Mouse (Mus musculus) embryonic fibroblast, embryonic 13.5 days (primary cell): ENCODE data around the gene Ano8. TPM values are rescaled to one million over a fixed set of nuclear protein-coding genes. Genes with fewer than 3 reads are reported as not detected.
"Not testable (repeated sequence)": the region's sequence is repeated elsewhere in the genome, so short reads cannot be mapped to it uniquely, and the experiment has no call there.

ENCODE experiments used
- H3K27ac ChIP-seq: 2 replicates; pipeline ENCODE4 v1.5.1; 2012; ENCODE audit warnings: low read length, control low read depth, inconsistent platforms; ENCODE audit not compliant: insufficient read depth
- H3K4me1 ChIP-seq: 2 replicates; pipeline ENCODE4 v1.6.1; 2011; ENCODE audit warnings: low read length; ENCODE audit not compliant: control insufficient read depth, insufficient read depth
- H3K4me3 ChIP-seq: 2 replicates; pipeline ENCODE4 v1.5.1; 2011; ENCODE audit warnings: mild to moderate bottlenecking, control low read depth, low read length; ENCODE audit not compliant: insufficient read depth
- CTCF ChIP-seq: IDR thresholded peaks from 2 replicates; pipeline ENCODE4 v1.5.1; 2011; ENCODE audit warnings: mild to moderate bottlenecking, control low read depth, low read length, moderate library complexity, borderline replicate concordance; ENCODE audit not compliant: insufficient read depth
- POLR2A ChIP-seq: IDR thresholded peaks from 2 replicates; pipeline ENCODE4 v1.6.1; 2011; ENCODE audit warnings: low read depth, mild to moderate bottlenecking, control low read depth, low read length, moderate library complexity
- polyA plus RNA-seq: library from polyadenylated mRNA; stranded (reverse); fragments of >200 nt; gene quantifications from 2 replicates; pipeline ENCODE4 v1.2.4, GENCODE M21; 2011; ENCODE audit warnings: low read depth; ENCODE audit not compliant: missing spikeins, insufficient read length

The Ano8 gene
- polyA plus RNA-seq, 1 experiment: 15.4 TPM

GRCm38 (mm10) chr8:71519037-71519825 lies 33.5 kb upstream of the Ano8 start:
- H3K4me1 ChIP-seq, H3K4me3 ChIP-seq, H3K27ac ChIP-seq: not testable (repeated sequence)
- TF ChIP-seq CTCF: peak; percentile 34; the same call in 1 of the 2 replicates

- H3K27ac ChIP-seq: no peak overlapping the region
- no peaks in the 10 kb centered on the region for H3K4me1 ChIP-seq
- TF ChIP-seq CTCF: no peak
- TF ChIP-seq POLR2A: no peak
- no peak overlapping the region for H3K4me3 ChIP-seq
These were observed 31.0 kb upstream of the Ano8 start for GRCm38 (mm10) chr8:71516786-71517185.

- Histone ChIP-seq H3K27ac (no peak overlapping the region), H3K4me3 (no peak overlapping the region), H3K4me1 (no peaks in the 10 kb centered on the region)
- no peak for TF ChIP-seq CTCF
- no peak for TF ChIP-seq POLR2A
These were observed 29.3 kb upstream of the Ano8 start for GRCm38 (mm10) chr8:71515043-71515442.

GRCm38 (mm10) chr8:71513018-71513754 lies 27.4 kb upstream of the Ano8 start:
- Histone ChIP-seq H3K4me1 (peaks cover 4% of the 10 kb centered on the region), H3K4me3 (no peak overlapping the region), H3K27ac (no peak overlapping the region)
- TF ChIP-seq POLR2A (no peak), CTCF (no peak)

GRCm38 (mm10) chr8:71511644-71512043 lies 25.9 kb upstream of the Ano8 start, which contains the start of gene Plvap:
Gene Plvap (minus strand): TSS chr8:71511752.
- no peak within 1 kb of the TSS for H3K4me3 ChIP-seq
- peaks cover 4% of the 10 kb centered on the region for H3K4me1 ChIP-seq
- no peak for TF ChIP-seq CTCF
- no peak for TF ChIP-seq POLR2A
- no peak within 1 kb of the TSS for H3K27ac ChIP-seq

GRCm38 (mm10) chr8:71509316-71509715 lies 23.6 kb upstream of the Ano8 start:
- TF ChIP-seq CTCF: no peak
- TF ChIP-seq POLR2A: no peak
- Histone ChIP-seq H3K4me3 (no peak overlapping the region), H3K27ac (no peak overlapping the region), H3K4me1 (peaks cover 4% of the 10 kb centered on the region)

- H3K4me1 ChIP-seq: peaks cover 4% of the 10 kb centered on the region
- H3K4me3 ChIP-seq: peak overlapping the region; percentile 25
- no peak for TF ChIP-seq POLR2A
- no peak for TF ChIP-seq CTCF
- no peak overlapping the region for H3K27ac ChIP-seq
These were observed 21.9 kb upstream of the Ano8 start for GRCm38 (mm10) chr8:71507589-71508104.

- Histone ChIP-seq H3K4me3 (no peak overlapping the region), H3K27ac (no peak overlapping the region), H3K4me1 (peaks cover 4% of the 10 kb centered on the region)
- TF ChIP-seq CTCF (no peak), POLR2A (no peak)
These were observed 20.2 kb upstream of the Ano8 start for GRCm38 (mm10) chr8:71505979-71506378.

- Histone ChIP-seq H3K4me3 (no peak overlapping the region), H3K27ac (no peak overlapping the region), H3K4me1 (peaks cover 4% of the 10 kb centered on the region)
- TF ChIP-seq CTCF (no peak), POLR2A (no peak)
These were observed 19.6 kb upstream of the Ano8 start for GRCm38 (mm10) chr8:71505326-71505725.

GRCm38 (mm10) chr8:71504349-71504748 lies 18.6 kb upstream of the Ano8 start:
- no peak overlapping the region for H3K27ac ChIP-seq
- H3K4me1 ChIP-seq: no peaks in the 10 kb centered on the region
- no peak for TF ChIP-seq POLR2A
- TF ChIP-seq CTCF: no peak
- no peak overlapping the region for H3K4me3 ChIP-seq
